Mouse (Mus musculus) left cerebral cortex, adult 8-10 months (tissue): ENCODE results near the gene Vps39. TPM values are rescaled to one million over a fixed set of nuclear protein-coding genes. Genes with fewer than 3 reads are reported as not detected.

Experiments
- DNase-seq, 2 experiments: peaks; one replicate each; pipeline ENCODE4 v3.0.0; 2022; ENCODE audit warnings: low spot score in 2 of 2
- total RNA-seq, 4 experiments: library from RNA; stranded (reverse); gene quantifications; 2 replicates each; pipeline ENCODE4 v1.2.4; 2022

The Vps39 gene
- total RNA-seq, 4 experiments from 2014 or later, result 64.7 to 71.1 (median 69.0) TPM

- no peak for DNase-seq
Measured at GRCm38 (mm10) chr2:120299866-120300265, 53.1 kb downstream of the Vps39 start.

- DNase-seq, result no peak
Measured at GRCm38 (mm10) chr2:120296160-120296559, 56.8 kb downstream of the Vps39 start.

- DNase-seq, result no peak
Measured at GRCm38 (mm10) chr2:120291471-120292078, 61.4 kb downstream of the Vps39 start.

- no peak for DNase-seq
Measured at GRCm38 (mm10) chr2:120288995-120289394, 63.9 kb downstream of the Vps39 start, which contains the start of gene Pla2g4d. Gene Pla2g4d, minus strand, starts transcription at chr2:120289197.

GRCm38 (mm10) chr2:120288401-120288800 is 64.5 kb downstream of the Vps39 start:
- no peak for DNase-seq

- no peak for DNase-seq
Measured at GRCm38 (mm10) chr2:120285639-120286038, 67.3 kb downstream of the Vps39 start.

GRCm38 (mm10) chr2:120284705-120285104 is 68.2 kb downstream of the Vps39 start:
- no peak for DNase-seq

- DNase-seq, result no peak
Measured at GRCm38 (mm10) chr2:120284094-120284493, 68.8 kb downstream of the Vps39 start.

GRCm38 (mm10) chr2:120283550-120283949 is 69.4 kb downstream of the Vps39 start:
- DNase-seq, result no peak

GRCm38 (mm10) chr2:120281221-120281620 is 71.7 kb downstream of the Vps39 start:
- DNase-seq, result no peak

- DNase-seq, result peak in 1 of 2 experiments; percentile 53
Measured at GRCm38 (mm10) chr2:120279961-120280360, 73.0 kb downstream of the Vps39 start.

GRCm38 (mm10) chr2:120276951-120277350 is 76.0 kb downstream of the Vps39 start:
- no peak for DNase-seq

GRCm38 (mm10) chr2:120268635-120269034 is 84.3 kb downstream of the Vps39 start:
- no peak for DNase-seq

Other genes with a start within 250 kb of the Vps39 start
- gene Ehd4, start 198.5 kb downstream of the Vps39 start, total RNA-seq, result 10 to 100 TPM; 13.5 to 20.3 (median 16.0) TPM
- 10 to 100 TPM; 21.3 to 26.6 (median 22.6) TPM for gene Pla2g4e, start 107.8 kb downstream of the Vps39 start, total RNA-seq
- gene Pla2g4d, start 63.9 kb downstream of the Vps39 start, total RNA-seq, result not detected
- not detected for gene Pla2g4f, start 39.0 kb downstream of the Vps39 start, total RNA-seq
- 10 to 100 TPM; 14.2 to 18.3 (median 16.2) TPM for gene Ganc, start 50.8 kb upstream of the Vps39 start, total RNA-seq
- 10 to 100 TPM; 36.3 to 37.0 (median 36.4) TPM for gene Tmem87a, start 51.0 kb upstream of the Vps39 start, total RNA-seq
- gene Capn3, start 102.9 kb upstream of the Vps39 start, total RNA-seq, result 10 to 100 TPM in 1 of 4 experiments, 1 to 10 TPM in 3; 3.5 to 12.5 (median 5.0) TPM
- 100 to 1,000 TPM; 163 to 184 (median 173) TPM for gene Zfp106, start 210.7 kb upstream of the Vps39 start, total RNA-seq
- gene Snap23, start 214.5 kb upstream of the Vps39 start, total RNA-seq, result 10 to 100 TPM; 20.0 to 22.9 (median 21.3) TPM